Mouse (Mus musculus): ENCODE measurements around the gene Ets1. TPM values are rescaled to one million over a fixed set of nuclear protein-coding genes. Genes with fewer than 3 reads are reported as not detected.

Ets1 gene
- 47.2 and 50.2 TPM in 2 replicates for polyA plus RNA-seq (2016; fragmentation: Nextera tagmentation; extraction: Ambion mirVana)

DNA sequence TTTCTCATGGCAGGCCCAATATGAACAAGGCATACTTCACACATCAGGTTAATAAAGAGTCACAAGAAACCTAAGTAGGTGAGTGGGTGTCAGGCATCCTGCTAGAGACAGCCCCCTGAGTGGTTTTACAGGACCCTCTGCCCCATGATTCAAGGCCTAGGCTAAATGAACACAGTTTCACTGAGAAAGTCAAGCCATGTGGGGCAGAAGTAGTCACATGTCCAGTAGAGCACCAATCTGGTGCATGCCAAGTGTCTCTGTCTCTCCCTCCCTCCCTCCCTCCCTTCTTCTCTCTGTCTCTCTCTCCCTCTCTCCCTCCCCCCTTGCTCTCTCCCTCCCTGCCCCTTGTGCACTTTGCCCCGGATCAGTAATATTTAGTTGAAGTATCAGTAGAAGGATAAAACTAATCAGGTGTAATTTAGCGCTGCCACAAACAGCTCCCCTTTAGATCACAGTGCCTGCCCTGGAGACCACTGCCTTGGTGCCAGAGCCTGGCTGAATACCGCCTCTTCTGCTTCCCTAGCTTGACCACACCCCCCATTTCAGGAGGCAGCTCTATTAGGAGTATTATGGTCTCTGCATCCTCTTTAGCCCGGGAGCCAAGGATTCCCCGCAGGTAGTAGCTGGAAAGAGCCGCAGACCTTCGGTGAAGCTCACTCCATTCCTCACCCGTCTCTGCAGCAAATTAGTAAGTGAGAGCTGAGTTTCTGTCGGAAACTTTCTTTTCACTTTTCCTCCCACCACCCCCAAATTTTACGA lies at the start of gene Ets1:
TSS of gene Ets1 (plus strand) at position 595 of the 759 bp plus-strand sequence.
- Histone ChIP-seq H3K27me3 (ENCODE audit: insufficient read depth, poor library complexity, severe bottlenecking) (peaks cover 39% of the 10 kb centered on the region; the same call in 1 of the 2 replicates), H3K27ac (no peak within 1 kb of the TSS), H3K9me3 (no peaks in the 10 kb centered on the region), H3K4me1 (peaks cover 18% of the 10 kb centered on the region), H3K4me3 (peak within 1 kb of the TSS; percentile 47), H3K36me3 (no peaks in the 10 kb centered on the region)
- WGBS: 1% methylated on average over 10 of the region's 10 CpGs
- no peak for DNase-seq (ENCODE audit: low spot score)

GRCm38 (mm10) chr9:32589900-32590299 lies 46.1 kb upstream of the Ets1 start:
- Histone ChIP-seq H3K36me3 (no peaks in the 10 kb centered on the region), H3K4me3 (no peak overlapping the region), H3K9me3 (no peaks in the 10 kb centered on the region), H3K27ac (no peak overlapping the region), H3K4me1 (peaks cover 23% of the 10 kb centered on the region), H3K27me3 (ENCODE audit: insufficient read depth, poor library complexity, severe bottlenecking) (peaks cover 19% of the 10 kb centered on the region)
- 6% methylated on average over 8 of the region's 8 CpGs for WGBS
- DNase-seq (ENCODE audit: low spot score): peak; percentile 87

- Histone ChIP-seq H3K4me3 (no peak overlapping the region), H3K9me3 (no peaks in the 10 kb centered on the region), H3K4me1 (peaks cover 29% of the 10 kb centered on the region), H3K27ac (no peak overlapping the region), H3K27me3 (ENCODE audit: insufficient read depth, poor library complexity, severe bottlenecking) (peaks cover 19% of the 10 kb centered on the region), H3K36me3 (no peaks in the 10 kb centered on the region)
- DNase-seq (ENCODE audit: low spot score): no peak
- WGBS: 68% methylated on average over 5 of the region's 5 CpGs
Observed at GRCm38 (mm10) chr9:32590571-32590970, 45.5 kb upstream of the Ets1 start.

DNA sequence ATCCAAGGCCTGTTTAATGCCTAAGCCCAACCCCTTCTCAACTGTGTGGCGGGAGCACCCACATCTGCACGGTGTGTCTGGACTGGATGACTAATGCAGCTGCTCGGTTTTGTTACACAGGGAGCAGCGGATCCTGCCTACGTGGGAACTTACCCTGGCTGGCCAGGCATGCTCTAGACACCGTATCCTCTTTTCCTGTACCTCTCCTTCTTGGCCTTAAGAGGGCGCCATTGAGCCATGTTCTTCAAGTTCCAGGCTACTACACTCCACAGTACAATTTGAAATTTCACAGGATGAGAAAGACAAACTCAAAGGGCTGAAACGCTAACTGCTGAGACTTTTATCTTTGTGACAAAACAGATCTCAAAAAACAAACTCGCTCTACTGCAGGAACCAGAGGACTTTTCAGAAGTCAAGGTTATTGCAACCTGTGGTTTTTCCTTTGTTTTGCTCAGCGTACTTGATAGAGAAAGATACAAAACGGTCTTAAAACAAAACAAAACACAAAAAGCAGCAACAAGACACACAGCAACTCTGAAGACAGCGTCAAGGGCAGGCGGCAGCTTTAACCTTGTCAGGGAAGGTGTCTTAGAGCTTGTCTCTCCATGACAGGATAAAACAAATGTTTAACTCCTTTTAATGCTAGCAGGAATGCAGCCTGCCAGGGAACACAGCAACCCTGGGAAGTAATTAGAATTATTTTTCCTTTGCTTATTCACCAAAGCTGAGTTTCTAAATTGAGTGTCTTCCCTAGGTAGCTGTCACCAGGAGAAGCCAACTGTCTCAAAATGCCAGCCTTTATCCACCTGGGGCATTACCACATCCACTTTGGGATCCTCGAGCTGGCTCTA lies 44.1 kb upstream of the Ets1 start:
- peaks cover 19% of the 10 kb centered on the region for H3K27me3 ChIP-seq (ENCODE audit: insufficient read depth, poor library complexity, severe bottlenecking)
- peaks cover 35% of the 10 kb centered on the region for H3K4me1 ChIP-seq
- H3K9me3 ChIP-seq: no peaks in the 10 kb centered on the region
- H3K36me3 ChIP-seq: no peaks in the 10 kb centered on the region
- DNase-seq (ENCODE audit: low spot score): peak; percentile 91
- 10% methylated on average over 14 of the region's 14 CpGs for WGBS
- H3K4me3 ChIP-seq: no peak overlapping the region
- H3K27ac ChIP-seq: peak overlapping the region; percentile 72

DNA sequence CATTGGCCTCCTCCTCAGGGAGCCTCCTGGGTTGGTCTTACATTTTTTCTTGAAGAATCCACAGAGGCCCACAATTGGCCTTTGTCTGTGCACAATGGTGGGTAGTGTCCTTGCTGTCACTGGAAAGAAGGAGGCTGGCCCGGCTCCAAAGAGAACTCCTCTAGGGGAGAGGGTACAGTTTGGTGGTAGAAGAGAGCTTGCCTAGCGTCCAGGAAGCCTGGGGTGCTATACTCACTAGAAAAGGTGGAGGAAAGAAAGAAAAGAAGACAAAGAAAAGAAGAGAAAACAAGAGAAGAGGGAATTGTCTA lies 43.5 kb upstream of the Ets1 start:
- WGBS: 55% methylated on average over 2 of the region's 2 CpGs
- H3K4me1 ChIP-seq: peaks cover 35% of the 10 kb centered on the region
- DNase-seq (ENCODE audit: low spot score): no peak
- no peak overlapping the region for H3K4me3 ChIP-seq
- H3K36me3 ChIP-seq: no peaks in the 10 kb centered on the region
- H3K27ac ChIP-seq: peak overlapping the region; percentile 72
- H3K9me3 ChIP-seq: no peaks in the 10 kb centered on the region
- peaks cover 19% of the 10 kb centered on the region for H3K27me3 ChIP-seq (ENCODE audit: insufficient read depth, poor library complexity, severe bottlenecking)

DNA sequence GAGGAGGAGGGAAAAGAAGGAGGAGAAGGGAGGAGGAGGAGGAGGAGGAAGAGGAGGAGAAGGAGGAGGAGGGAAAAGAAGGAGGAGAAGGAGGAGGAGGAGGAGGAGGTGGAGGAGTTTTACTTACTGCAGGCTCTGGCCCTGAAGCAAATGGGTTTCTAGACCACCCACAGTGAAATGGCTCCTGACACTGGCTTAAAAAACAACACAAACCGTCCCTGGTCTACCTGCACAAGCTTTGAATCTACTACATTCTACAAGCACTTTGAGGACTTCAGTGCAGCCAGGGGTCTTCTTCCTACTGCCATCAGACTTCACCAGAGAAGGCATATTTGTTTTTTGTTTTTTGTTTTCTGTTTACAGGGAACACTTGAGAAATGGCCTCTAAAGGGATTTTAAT lies 42.2 kb upstream of the Ets1 start:
- 14% methylated on average over 1 of the region's 1 CpGs for WGBS
- no peak for DNase-seq (ENCODE audit: low spot score)
- peaks cover 12% of the 10 kb centered on the region for H3K27me3 ChIP-seq (ENCODE audit: insufficient read depth, poor library complexity, severe bottlenecking)
- peaks cover 35% of the 10 kb centered on the region for H3K4me1 ChIP-seq
- no peaks in the 10 kb centered on the region for H3K9me3 ChIP-seq
- no peaks in the 10 kb centered on the region for H3K36me3 ChIP-seq
- no peak overlapping the region for H3K27ac ChIP-seq
- no peak overlapping the region for H3K4me3 ChIP-seq

DNA sequence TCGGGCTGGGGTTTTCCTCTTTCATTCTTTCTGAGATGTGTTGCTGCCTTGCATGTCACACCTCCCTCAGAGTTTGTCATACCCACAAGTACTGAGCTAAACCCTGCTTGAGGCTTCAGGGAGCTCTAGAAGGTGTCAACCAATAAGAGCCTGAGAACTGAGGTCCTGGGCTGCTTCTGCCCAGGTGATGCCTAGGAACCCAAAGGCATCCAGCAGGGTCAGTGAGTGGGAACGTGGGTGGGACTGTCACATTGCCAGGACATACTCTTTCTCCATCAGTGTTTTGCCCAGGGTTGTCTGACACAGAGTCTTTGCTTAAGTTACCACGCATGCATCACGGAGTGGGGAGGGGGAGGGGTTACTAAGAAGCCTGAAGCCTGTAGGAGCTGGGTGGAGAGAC lies 41.7 kb upstream of the Ets1 start:
- Histone ChIP-seq H3K27me3 (ENCODE audit: insufficient read depth, poor library complexity, severe bottlenecking) (peaks cover 12% of the 10 kb centered on the region), H3K27ac (no peak overlapping the region), H3K4me1 (peaks cover 34% of the 10 kb centered on the region), H3K9me3 (no peaks in the 10 kb centered on the region), H3K4me3 (no peak overlapping the region), H3K36me3 (no peaks in the 10 kb centered on the region)
- WGBS: 31% methylated on average over 4 of the region's 4 CpGs
- DNase-seq (ENCODE audit: low spot score): no peak

DNA sequence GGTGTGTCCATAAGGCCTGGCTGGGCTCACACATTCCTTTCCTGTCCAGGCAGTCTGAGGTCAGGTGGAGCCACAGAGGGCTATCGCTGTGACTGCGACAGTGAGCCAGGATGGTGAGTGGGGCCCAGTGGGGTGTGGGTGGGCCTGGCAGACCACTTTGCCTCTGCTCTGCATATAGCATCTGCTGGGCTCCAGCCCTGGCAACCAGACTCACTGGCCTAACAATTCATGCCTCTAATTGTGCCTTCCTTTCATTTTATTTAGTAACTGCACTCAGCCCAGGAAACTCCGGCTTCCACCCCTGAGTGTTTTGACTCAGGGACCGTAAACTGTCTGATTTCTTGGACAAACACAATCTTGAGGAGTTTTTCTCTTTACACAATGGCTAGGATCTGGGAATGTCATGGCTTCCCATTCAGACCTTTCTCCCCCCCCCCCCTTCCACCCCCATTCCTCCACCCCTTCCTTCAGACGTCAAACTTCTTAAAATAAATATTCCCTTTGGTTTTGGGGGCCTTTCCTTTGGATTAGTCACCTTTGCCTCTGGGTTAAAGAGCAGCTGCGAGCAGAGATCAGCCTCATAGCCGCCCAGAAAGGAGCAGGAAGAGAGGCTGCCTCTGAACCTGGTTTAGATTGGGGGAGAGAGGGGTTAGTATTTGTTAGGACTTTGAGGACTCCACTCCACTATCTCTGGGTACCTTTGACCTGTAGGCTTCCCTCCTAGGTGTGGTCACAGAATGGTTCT lies 40.8 kb upstream of the Ets1 start:
- peaks cover 28% of the 10 kb centered on the region for H3K4me1 ChIP-seq
- 47% methylated on average over 7 of the region's 7 CpGs for WGBS
- no peaks in the 10 kb centered on the region for H3K36me3 ChIP-seq
- H3K4me3 ChIP-seq: no peak overlapping the region
- DNase-seq (ENCODE audit: low spot score): no peak
- H3K27ac ChIP-seq: no peak overlapping the region
- H3K9me3 ChIP-seq: no peaks in the 10 kb centered on the region
- H3K27me3 ChIP-seq (ENCODE audit: insufficient read depth, poor library complexity, severe bottlenecking): peaks cover 12% of the 10 kb centered on the region

- Histone ChIP-seq H3K36me3 (no peaks in the 10 kb centered on the region), H3K27ac (no peak overlapping the region), H3K4me3 (no peak overlapping the region), H3K27me3 (ENCODE audit: insufficient read depth, poor library complexity, severe bottlenecking) (peaks cover 12% of the 10 kb centered on the region), H3K9me3 (no peaks in the 10 kb centered on the region), H3K4me1 (peaks cover 28% of the 10 kb centered on the region)
- no peak for DNase-seq (ENCODE audit: low spot score)
- 81% methylated on average over 8 of the region's 8 CpGs for WGBS
Observed at GRCm38 (mm10) chr9:32596366-32596765, 39.7 kb upstream of the Ets1 start.

GRCm38 (mm10) chr9:32601953-32602352 lies 34.1 kb upstream of the Ets1 start:
- H3K36me3 ChIP-seq: no peaks in the 10 kb centered on the region
- DNase-seq (ENCODE audit: low spot score): no peak
- H3K4me1 ChIP-seq: peaks cover 20% of the 10 kb centered on the region
- H3K27ac ChIP-seq: no peak overlapping the region
- H3K4me3 ChIP-seq: no peak overlapping the region
- 86% methylated on average over 5 of the region's 5 CpGs for WGBS
- no peaks in the 10 kb centered on the region for H3K9me3 ChIP-seq
- H3K27me3 ChIP-seq (ENCODE audit: insufficient read depth, poor library complexity, severe bottlenecking): peaks cover 24% of the 10 kb centered on the region

DNA sequence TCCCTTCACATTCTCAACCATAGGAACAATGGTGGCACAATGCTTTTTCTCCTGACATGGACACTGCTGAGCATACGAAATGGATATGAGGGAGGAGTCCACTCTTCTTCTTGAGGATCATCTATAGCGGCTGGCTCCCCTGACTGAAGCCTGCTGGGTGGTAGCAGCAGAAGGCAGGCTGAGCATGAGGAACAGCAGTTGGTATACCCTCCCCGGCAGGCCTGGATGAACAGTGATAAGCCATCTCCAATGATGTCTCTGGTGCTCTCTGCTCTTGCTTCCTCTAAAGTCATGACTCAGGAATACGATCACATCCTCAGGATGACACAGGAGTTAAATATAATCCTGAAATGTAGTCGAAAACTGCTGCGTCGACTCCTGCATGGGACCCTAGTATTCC lies 32.9 kb upstream of the Ets1 start:
- DNase-seq (ENCODE audit: low spot score): no peak
- Histone ChIP-seq H3K27me3 (ENCODE audit: insufficient read depth, poor library complexity, severe bottlenecking) (peaks cover 27% of the 10 kb centered on the region), H3K36me3 (no peaks in the 10 kb centered on the region), H3K4me3 (no peak overlapping the region), H3K4me1 (peaks cover 29% of the 10 kb centered on the region), H3K27ac (no peak overlapping the region), H3K9me3 (no peaks in the 10 kb centered on the region)
- whole genome bisulfite sequencing: 74% methylated on average over 7 of the region's 7 CpGs

- WGBS: 13% methylated on average over 7 of the region's 7 CpGs
- Histone ChIP-seq H3K36me3 (no peaks in the 10 kb centered on the region), H3K27me3 (ENCODE audit: insufficient read depth, poor library complexity, severe bottlenecking) (peaks cover 32% of the 10 kb centered on the region), H3K4me1 (peaks cover 40% of the 10 kb centered on the region), H3K9me3 (no peaks in the 10 kb centered on the region), H3K4me3 (0 out of 2 replicates have a peak overlapping the region, but pooled peaks have one; percentile 1), H3K27ac (peak overlapping the region; percentile 64)
- peak; percentile 89 for DNase-seq (ENCODE audit: low spot score)
Observed at GRCm38 (mm10) chr9:32607218-32607617, 28.8 kb upstream of the Ets1 start.

Measured in heart, embryonic 10.5 days (tissue).